Mouse (Mus musculus) common myeloid progenitor, adult 5-6 weeks (primary cell): ENCODE measurements around the gene C3. TPM values are rescaled to one million over a fixed set of nuclear protein-coding genes. Genes with fewer than 3 reads are reported as not detected.
A peak's percentile ranks its signal among the peaks of the same experiment; 100 is the strongest.

Experiments
- ATAC-seq: replicated peaks from 2 replicates; pipeline ENCODE4 v1.8.0; 2016; ENCODE audit warnings: low read depth, mild to moderate bottlenecking, moderate TSS enrichment, inconsistent platforms; ENCODE audit not compliant: poor library complexity, severe bottlenecking
- total RNA-seq: library from RNA; stranded (forward); fragments of 200-1000, 187-1606 nt; gene quantifications from 2 replicates; pipeline ENCODE4 v1.2.3, GENCODE M21; 2017

Gene C3
- total RNA-seq, 1 experiment from 2014 or later, result 19.3 TPM

DNA sequence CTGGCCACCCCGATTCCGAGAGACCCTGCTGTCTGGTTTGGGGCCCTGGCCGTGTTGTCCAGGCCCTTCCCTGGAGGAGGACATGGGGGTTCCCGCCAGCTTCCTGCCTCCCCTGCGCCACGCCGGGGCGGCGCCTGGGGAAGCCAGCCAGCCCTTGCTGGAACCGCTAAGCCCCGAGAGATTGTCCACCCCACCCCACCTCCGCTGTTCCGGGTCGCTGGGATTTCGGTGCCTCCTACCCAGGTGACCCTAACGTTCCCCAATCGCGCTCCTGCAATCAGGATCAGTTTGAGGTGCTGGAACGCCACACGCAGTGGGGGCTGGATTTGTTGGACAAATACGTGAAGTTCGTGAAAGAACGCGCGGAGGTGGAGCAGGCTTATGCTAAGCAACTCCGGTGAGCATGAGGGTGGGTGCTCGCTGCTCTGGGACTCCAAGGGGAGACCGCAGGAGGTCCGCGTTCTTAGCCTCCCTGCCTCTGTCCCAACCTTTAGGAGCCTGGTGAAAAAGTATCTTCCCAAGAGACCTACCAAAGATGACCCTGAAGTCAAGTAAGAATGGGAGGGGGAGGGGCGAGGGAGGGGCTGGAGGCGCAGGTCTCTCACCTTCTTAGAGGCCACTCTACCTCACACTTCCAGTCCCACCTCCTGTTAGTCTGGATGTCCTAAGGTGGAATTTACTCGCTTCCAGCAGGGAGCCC, 22.7 kb upstream of the C3 start:
- no peak for ATAC-seq

DNA sequence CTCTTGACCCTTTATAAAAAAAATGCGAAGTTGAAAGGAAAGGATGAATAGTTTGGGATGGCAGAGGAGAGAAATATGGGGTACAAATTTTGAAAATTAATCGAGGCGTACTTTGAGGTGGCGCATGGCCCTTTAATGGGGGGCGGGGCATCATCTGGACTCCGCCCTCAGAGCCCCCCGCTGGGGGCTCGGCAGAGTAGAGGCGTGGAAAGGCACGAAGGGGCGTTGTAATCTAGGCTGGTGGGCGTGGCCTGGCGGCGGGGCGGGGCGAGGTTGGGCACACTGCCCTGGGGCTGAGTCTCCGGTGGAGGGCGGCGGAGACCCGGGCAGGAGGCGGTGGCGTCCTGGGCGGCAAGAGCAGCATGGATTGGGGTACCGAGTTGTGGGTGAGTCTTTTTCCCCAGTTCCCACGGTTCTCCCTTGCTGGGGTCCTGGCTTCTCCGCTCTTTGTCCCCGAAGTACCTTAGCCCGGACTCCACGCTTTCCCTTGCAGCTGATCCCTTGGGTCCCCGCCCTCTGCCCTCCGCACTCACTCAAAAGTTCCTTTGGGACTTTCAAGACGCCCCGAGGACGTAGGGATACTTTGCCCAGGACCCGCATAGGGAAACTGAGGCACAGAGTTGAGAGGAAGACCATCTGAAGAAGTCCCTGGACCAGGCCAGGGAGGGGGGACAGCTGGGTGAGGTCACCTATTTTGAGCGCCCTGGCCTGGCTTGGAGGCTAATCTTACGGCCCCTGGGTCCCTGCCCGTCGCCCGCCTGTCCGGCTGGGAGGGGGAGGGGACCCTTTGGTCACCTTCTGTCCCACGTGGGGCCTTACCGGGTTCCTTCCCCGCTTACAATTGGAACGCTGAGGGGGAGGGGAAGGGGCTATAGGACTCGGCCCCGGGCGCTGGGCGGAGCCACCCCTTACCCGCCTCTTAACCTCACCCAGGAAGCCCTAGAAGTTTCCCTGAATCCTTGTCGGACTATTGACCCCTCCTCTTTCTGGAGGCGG, 21.5 kb upstream of the C3 start, which contains the start of gene Trip10:
TSS of gene Trip10 (plus strand) at position 270 of the 996 bp plus-strand sequence.
- ATAC-seq, result peak; percentile 46

DNA sequence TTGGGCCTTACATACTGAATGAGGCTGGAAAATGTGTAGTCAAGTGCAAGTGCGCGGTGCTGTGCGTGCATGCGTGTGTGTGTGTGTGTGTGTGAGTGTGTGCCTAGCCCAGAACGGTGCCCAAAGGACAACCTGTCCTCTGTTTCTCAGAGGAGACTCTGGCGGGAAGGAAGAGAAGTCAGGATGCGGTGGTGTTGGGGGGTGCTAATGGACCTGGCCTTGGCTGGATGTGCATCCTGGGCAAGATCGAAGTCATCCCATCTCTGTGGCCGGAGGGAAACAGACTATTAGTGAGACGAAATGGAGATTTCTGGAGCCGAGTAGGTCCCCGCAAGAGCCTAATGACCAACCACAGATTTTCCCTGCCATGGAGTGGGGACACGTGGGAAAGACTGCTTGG, 20.8 kb upstream of the C3 start:
- no peak for ATAC-seq

DNA sequence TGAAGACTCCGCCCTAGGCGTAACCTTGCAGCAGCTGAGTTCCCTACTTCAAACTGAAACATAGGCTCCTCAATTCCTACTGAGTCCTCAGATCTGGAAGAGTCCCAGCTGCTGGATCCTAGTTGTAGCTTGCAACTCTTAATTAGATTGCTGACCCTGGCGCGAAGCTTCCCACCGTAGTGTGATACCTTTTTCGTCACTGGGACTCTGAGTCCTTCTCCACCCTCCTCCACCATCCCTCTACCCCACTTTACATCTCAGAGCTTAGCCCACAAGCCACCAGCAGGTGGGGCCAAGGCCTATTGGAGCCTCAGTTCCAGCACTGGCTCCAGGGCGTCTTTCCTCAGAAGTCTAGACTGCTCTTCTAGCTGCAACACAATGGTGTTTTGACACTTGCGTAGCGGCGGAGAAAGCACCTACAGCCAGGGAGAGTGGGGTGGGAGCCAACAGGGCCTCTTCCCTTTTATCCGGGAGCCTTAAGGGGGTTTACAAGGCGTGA, 20.3 kb upstream of the C3 start, which contains the start of gene Gpr108:
TSS of gene Gpr108 (minus strand) at position 246 of the 499 bp plus-strand sequence.
- ATAC-seq, result peak; percentile 59

DNA sequence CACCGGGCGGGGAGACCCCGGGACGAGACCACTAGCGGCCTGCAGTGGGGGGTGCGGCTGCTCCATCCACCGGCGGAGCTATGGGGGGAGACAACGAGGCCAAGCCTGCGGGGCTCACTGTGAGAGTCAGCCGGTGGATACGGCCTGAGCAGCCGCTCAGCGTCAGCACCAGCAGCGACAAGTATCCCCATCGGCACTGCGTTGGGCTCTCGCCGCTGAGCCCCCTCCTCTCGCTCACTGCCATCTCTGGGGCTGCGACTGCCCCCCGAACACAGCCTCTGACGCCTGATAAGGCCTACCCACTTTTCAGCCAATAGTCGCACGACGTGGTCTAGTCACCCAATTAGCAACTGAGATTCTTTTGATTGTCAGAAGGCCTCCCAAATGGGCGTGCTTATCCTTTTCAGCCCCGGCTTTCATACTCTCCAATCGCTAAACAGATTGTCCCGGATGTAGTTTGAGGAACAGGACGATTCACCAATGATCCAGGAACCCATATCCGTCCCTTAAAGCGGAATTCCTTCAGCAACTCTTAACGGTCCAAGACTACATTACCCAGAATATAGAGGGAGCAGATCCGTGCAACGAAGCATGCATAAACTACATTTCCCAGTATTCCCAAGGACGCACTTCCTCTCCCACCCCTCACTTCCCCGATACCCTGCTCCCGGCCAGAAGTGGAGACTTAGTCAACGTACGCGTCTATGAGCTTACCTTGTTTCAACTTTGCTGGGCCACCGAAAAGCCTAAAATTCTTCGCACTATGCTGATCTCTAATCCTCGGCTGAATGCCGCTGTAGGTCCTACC, 19.7 kb upstream of the C3 start:
- ATAC-seq, result peak; percentile 68

DNA sequence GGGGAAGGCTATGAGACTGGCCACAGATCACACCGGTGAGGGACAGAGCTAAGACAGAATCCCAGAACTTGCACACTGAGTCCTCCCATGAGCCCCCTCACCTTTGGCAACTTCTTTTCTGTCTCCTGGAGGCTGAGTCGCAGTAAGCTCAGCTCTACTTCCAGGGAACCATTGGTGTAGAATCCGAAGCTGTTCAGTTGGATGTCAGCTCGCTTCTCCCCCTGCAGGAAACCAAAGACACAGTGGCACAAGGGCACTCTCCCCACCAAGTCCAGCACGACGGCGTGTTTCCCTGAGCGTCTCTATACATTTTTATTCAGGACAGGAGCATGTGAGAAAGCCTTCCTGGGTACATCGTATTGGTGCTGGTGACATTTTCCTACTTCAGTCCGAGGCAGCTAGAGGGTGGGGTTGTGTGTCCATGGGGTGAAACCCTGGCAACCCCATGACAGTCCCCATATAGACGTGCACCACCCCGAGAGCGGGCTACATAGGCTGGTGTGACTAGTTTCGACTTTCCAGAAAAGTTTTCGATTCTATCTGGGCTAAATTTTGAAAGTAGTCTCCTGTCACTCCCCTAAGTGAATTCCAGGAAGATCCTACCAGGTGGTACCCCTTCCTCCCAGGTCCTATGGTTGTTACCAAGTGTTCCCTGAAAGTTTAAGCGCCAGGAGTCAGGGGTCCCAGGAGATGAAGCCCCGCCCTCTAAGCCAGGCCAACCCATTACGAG, 18.9 kb upstream of the C3 start:
- no peak for ATAC-seq

DNA sequence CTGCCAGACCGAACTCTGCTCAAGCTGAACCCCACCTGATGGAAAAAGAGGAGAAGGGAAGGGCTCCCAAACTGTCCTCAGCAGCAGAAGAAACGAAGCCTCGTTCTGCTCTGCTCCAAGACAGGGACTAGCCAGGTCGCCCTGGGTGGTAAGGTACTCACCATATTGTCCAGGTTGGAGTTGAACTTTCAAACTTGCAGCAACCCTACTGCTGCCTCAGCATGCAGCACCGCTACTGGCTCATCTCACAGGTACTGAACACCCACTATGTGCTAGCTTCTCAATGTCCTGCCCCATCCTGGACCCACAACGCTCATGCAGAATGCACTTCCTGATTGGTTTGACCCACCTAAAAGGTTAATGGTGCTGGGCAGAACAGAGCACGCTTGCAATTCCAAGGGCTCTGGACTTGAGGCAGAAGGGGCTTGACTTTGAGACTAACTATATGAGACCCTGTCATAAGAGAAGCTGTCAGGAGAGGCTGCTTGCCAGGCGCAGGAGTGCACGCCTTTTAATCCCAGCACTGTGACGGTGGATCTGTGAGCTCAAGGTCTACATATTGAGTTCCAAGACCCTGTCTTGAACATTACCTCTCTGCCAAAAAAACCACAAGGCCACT, 17.5 kb upstream of the C3 start:
- ATAC-seq, result no peak

DNA sequence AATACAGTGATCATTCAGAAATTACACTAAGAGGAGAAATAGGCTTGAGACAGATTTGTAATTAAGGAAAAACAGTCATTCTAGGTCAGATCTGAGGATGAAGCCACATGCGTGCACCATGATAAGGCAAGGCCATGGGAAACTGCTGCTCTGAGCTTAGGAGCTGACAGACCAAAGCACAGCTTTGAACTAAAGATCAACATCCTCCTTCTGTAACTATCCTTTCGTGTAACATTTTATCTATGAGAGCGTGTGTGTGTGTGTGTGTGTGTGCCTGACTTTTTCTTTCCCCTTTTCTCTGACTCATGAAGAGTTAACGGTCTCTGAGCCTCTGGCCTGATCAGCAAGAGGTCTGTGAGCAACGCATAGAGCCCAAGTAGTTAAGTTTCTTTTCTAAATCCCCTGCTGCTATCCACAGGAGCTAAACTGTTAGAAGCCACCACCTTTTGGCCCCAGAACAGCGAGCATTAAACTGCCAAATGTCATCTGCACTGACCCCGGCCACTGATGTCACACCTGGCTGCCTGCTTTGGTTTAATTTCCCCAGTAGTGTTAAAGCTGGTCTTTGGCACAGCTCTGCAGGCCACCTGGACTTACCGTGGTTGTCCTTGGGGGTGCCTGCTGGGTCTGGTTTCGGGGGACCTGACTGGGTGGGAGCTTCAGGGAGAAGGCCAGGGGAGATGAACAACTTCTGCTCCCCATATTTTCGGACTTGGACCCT, 15.9 kb upstream of the C3 start:
- no peak for ATAC-seq

DNA sequence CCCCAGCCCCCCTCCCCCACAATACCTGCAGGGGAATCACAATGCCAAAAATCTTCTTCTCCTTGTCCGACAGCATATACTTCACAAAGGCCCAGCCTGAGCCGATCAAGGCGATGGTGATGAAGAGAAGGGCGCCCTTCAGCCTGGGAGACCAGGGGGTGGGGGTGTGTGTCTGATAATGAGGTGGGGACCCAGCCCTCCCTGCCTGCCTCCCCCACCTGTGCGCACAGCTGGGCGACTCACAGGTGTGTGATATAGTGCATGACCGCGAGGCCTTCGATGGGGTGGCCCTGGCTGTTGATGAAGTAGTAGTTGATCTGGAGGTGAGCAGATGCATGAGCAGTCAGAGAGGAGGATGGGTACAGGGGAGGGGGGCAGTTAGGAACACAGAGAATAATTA, 9.2 kb upstream of the C3 start:
- no peak for ATAC-seq

DNA sequence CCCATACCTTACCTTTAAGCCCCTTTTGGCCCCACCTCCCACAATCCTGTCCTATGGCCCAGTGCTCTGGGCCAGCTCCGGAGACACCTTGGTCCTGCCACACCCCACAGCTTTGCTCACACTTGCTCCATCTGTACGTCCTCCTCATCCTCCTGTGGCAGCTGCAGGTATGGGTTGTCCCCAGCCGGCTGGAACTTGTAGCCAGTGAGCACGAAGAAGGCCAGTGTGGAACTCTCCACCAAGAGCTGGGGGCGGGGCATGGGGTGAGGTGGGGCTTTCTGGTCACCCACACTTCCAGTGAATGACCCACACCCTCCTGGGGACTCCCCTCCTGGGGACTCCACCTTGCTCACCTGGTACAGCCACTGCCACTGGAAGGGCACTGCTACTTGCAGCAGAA, 7.9 kb upstream of the C3 start:
- no peak for ATAC-seq

DNA sequence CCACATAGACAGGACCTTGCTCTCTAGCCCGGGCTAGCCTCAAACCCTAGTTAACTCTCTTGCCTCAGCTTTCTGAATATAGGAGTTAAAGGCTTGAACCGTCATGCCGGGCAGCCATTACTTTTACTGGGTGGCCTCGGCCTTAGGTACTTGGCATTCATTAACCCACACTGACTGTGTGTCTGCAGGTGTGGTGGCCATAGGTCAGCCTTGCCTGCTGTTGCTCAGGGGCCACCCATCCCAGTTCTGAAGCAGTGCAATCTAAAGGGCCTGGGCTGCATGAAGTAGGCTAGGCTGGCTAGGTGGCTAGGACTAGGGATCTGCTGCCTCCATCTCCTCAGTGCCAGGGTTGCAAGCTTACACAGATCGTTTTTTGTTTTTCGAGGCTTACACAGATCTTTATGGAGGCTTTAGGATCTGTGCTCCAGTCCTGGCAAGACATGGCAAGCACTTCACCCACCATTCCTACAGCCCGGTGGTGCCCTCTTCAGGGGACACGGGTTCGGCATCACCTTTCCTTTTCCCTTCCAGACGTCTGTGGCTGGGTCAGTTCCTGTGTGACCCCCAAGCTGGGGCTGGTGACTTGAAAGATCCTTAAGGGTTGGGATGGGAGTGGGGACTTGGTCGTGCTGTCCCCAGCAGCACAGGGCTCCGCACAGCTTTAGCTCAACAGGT, 6.5 kb upstream of the C3 start:
- ATAC-seq, result no peak

DNA sequence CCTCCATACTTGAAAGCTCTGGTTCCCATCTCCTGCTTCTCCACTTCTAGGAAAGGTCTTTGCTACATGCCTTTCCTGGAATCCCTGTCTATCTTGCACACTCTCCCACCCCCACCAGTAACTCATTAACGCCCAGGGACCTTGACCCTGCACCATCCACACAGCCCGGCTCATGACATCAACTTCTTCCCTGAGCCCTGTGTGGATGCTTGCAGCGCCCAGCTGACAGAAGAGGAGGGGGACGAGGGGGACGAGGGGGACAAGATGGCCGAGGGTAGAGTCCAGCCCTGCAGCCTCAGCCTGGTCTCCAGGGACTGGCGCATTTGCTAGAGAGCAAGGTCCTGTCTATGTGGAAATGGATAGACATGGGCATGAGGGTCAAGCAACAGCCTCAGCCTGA, 5.1 kb upstream of the C3 start:
- no peak for ATAC-seq

DNA sequence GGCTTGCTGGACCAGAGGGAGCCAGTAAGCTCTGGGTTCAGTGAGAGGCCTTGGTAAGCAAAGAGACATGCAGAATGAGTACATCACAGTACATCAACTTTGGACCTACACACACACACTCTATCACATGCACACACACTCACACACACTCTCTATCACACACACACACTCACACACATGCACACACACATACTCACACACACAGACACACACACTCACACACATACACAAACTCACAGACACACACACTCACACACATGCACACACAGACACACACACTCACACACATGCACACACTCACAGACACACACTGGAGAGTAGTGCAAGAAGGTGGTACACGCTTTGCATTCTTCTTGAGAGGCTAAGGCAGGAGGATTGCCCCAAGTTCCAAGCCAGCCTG, 4.3 kb upstream of the C3 start:
- ATAC-seq, result no peak

DNA sequence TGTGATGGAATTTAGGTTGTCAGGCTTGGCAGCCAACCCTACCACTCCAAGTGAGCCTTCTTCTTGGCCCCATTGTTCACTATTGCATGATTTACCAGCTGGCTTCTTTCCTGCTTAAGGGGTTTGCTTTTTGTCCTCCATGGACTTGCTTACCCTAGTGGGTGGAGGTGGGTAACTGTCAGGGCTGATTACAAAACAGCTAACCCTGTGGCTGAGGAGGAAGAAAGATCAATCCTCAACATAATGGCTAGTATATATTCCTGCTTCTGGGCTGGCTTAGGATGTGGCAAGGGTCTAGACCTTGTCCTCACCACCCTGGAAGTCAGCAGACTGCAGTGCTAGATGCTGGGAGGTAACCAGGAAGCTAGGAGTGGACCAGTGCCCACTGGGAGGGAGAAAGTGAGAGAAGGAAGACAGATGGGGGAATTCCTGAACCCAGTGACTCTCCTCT, 3.4 kb upstream of the C3 start:
- peak; percentile 15; the same call in 1 of the 2 replicates for ATAC-seq

DNA sequence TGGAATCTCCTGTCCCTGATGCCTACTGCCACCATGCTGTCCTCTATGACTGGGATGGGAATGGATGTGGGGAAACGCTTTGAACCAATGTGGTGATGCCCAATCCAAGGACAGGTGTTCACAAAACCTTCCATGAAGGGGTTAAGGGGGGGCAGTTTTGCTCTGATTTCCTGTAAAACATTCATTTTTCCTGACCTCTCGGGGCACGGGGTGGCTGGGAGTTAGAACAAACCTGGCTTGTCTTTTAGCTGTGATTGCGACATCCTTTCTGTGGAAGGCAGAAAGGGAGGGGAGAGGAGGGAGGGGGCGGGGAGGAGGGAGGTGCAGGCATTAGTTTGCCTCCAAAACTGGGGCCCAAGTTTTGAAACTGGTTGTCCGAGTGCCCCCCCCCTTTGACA, 2.8 kb upstream of the C3 start:
- 0 out of 2 replicates have a peak, but pooled peaks have one; percentile 26 for ATAC-seq

DNA sequence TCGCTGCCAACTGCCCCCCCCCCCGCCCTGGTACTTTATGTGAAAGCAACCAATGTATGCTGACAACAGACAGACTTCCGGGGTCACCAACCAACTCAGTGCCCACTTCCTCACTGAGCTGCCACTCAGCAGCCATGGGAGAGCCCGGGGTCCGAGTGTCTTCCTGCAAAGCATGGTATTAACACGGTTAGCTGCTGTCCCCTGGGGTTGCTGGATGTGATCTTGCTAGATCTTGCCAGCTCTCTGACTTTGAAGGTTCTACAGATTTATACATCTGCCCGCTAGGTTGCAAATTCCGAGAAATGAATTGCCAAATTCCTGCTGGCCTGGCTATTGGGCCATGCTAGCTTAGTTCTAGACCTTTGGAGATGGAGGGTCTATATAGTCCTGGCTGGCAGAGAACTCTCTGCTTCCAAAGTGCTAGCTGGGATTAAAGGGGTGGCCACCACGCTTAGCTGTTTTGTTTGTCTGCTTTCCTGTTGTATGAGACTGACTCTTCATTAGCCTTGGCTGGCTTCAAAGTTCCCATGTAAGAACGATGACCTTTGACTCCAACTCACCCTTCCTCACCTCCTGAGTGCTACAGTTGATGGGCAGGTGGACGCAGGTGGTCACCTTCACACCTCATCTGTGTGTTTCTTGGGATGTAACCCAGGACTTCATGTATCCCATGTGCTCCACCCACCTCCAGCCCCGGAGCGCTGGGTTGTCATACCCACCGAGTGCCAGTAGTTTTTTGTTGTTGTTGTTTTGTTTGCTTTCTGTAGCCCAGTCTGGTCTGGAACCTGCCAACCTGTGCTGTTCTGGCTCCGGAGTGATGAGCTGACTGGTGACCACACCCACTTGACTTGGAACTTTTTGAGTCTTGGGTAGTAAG, 2.2 kb upstream of the C3 start:
- ATAC-seq, result no peak

DNA sequence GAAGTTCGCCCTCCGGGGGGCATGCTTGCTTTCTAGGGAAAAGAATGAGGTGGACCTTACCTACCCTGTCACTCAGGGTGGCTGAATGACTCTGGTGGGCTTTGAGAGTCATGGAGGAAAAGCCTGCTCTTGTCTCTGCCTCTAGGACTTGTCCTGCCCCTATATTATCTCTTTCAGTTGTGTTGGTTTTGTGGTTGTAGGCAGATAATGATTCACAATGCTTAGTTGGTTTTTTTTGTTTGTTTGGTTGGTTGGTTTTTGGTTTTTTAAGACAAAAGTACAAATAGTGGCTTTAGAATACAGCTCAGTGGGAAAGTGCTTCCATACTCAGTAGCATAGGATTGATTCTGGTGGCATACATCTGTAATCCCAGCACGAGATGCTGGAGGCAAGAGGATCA, 937 bp upstream of the C3 start:
- no peak for ATAC-seq
